Mouse (Mus musculus) olfactory bulb, adult 2 months (tissue): ENCODE results near the gene Sox6.

Experiments
- CTCF ChIP-seq: fragments of 200-500 bp; IDR thresholded peaks from 2 replicates; pipeline ENCODE4 v1.5.1; 2012; ENCODE audit warnings: low read depth, mild to moderate bottlenecking, low read length, moderate library complexity; ENCODE audit not compliant: insufficient read depth
- POLR2A ChIP-seq: fragments of 200-500 bp; IDR thresholded peaks from 2 replicates; pipeline ENCODE4 v1.6.1; 2012; ENCODE audit warnings: mild to moderate bottlenecking, low read depth, low read length, moderate library complexity; ENCODE audit not compliant: insufficient read depth

- TF ChIP-seq POLR2A: no peak
- TF ChIP-seq CTCF: no peak
Measured at GRCm38 (mm10) chr7:116060739-116061138, 22.1 kb upstream of the Sox6 start.
